Mouse (Mus musculus) cerebellum, adult 2 months (tissue): ENCODE measurements around the gene Smurf2.

Source experiments
- CTCF ChIP-seq: fragments of 200-500 bp; IDR thresholded peaks from 2 replicates; pipeline ENCODE4 v1.5.1; 2011; ENCODE audit warnings: low read depth, mild to moderate bottlenecking, control low read depth, low read length, moderate library complexity, borderline replicate concordance; ENCODE audit not compliant: insufficient read depth
- POLR2A ChIP-seq: fragments of 200-500 bp; IDR thresholded peaks from 2 replicates; pipeline ENCODE4 v1.6.1; 2011; ENCODE audit warnings: low read length, control low read depth, borderline replicate concordance; ENCODE audit not compliant: insufficient read depth

DNA sequence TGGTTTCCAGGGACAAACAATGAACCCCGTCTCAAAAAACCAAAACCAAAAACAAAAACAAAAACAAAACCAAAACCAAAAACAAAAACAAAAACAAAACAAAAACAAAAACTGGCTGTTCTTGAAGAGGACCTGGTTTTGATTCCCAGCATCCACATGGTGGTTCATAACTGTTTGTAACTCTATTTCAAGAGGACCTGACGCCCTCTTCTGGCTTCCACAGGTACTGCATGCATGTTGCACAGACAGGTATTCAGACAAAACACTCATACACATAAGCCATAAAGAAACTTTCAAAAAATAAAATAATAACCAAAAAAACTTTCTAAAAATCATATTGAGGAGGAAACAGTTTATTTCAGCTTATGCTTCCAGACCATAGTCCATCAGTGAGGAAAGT is 8.4 kb upstream of the Smurf2 start:
- TF ChIP-seq POLR2A (no peak), CTCF (no peak)
